Mouse (Mus musculus) heart, adult 9 months (tissue): Measurements from ENCODE around the gene Gm28047.

Source experiments
- DNase-seq, 2 experiments: peaks; one replicate each; pipeline ENCODE4 v3.0.0; 2022; ENCODE audit warnings: low spot score in 2 of 2

Gene Gm28047

GRCm38 (mm10) chr15:102515791-102516190 lies 109.1 kb downstream of the Gm28047 start:
- no peak for DNase-seq

- DNase-seq, result no peak
Observed at GRCm38 (mm10) chr15:102515261-102515660, 109.6 kb downstream of the Gm28047 start.

- no peak for DNase-seq
Observed at GRCm38 (mm10) chr15:102513004-102513403, 111.9 kb downstream of the Gm28047 start.

GRCm38 (mm10) chr15:102512471-102512870 lies 112.4 kb downstream of the Gm28047 start:
- DNase-seq, result no peak

- no peak for DNase-seq
Observed at GRCm38 (mm10) chr15:102512010-102512409, 112.9 kb downstream of the Gm28047 start.

GRCm38 (mm10) chr15:102511285-102511833 lies 113.5 kb downstream of the Gm28047 start:
- no peak for DNase-seq

- peak; percentile 76 to 79 for DNase-seq
Observed at GRCm38 (mm10) chr15:102510590-102511284, 114.1 kb downstream of the Gm28047 start.

- no peak for DNase-seq
Observed at GRCm38 (mm10) chr15:102510110-102510509, 114.8 kb downstream of the Gm28047 start.

- DNase-seq, result no peak
Observed at GRCm38 (mm10) chr15:102508336-102508735, 116.5 kb downstream of the Gm28047 start.

- DNase-seq, result no peak
Observed at GRCm38 (mm10) chr15:102507561-102507960, 117.3 kb downstream of the Gm28047 start.

GRCm38 (mm10) chr15:102506864-102507263 lies 118.0 kb downstream of the Gm28047 start:
- no peak for DNase-seq

- DNase-seq, result no peak
Observed at GRCm38 (mm10) chr15:102506464-102506830, 118.4 kb downstream of the Gm28047 start.

GRCm38 (mm10) chr15:102505770-102506463 lies 119.0 kb downstream of the Gm28047 start:
- DNase-seq, result no peak

- DNase-seq, result no peak
Observed at GRCm38 (mm10) chr15:102505073-102505769, 119.6 kb downstream of the Gm28047 start.

GRCm38 (mm10) chr15:102503924-102504782 lies 120.7 kb downstream of the Gm28047 start:
- DNase-seq, result no peak

GRCm38 (mm10) chr15:102503447-102503846 lies 121.4 kb downstream of the Gm28047 start, which contains the start of gene Gm10337:
Gene Gm10337 (plus strand): TSS chr15:102503722.
- DNase-seq, result no peak

GRCm38 (mm10) chr15:102502254-102502840 lies 122.5 kb downstream of the Gm28047 start:
- no peak for DNase-seq

GRCm38 (mm10) chr15:102501084-102501814 lies 123.6 kb downstream of the Gm28047 start:
- DNase-seq, result no peak

- DNase-seq, result no peak
Observed at GRCm38 (mm10) chr15:102500479-102500878, 124.4 kb downstream of the Gm28047 start.

- DNase-seq, result no peak
Observed at GRCm38 (mm10) chr15:102499851-102500250, 125.0 kb downstream of the Gm28047 start.
